Comparison of ENCODE assay signal across 8 mouse cellular contexts in genomic region chrX:99358051-99358617, GRCm38 (mm10).
A peak's percentile ranks its signal among the peaks of the same experiment; 100 is the strongest.
DNase-seq lines count a peak whose midpoint lies in the region; ATAC-seq lines count a peak whose summit lies in the region.
"Had no signal": no experiment of that assay in that cellular context is flagged by ENCODE, and none has a peak within 500 bp of the region (broad histone marks: within the 10 kb centered on the region; RNA-seq: fewer than 3 reads in every experiment).

No protein-coding gene starts in this region.

- H3K27ac ChIP-seq in forebrain, embryonic 12.5 days, result no peak overlapping the region
- no peak overlapping the region for H3K27ac ChIP-seq in limb, embryonic 11.5 days (replicated peaks; ENCODE audit: low read depth, low read length)
- H3K27ac ChIP-seq: liver, embryonic 15.5 days had no signal

- no peaks in the 10 kb centered on the region for H3K36me3 ChIP-seq in forebrain, embryonic 12.5 days (replicated peaks)
- H3K36me3 ChIP-seq in limb, embryonic 11.5 days (ENCODE audit: control insufficient read depth, insufficient read depth, low read length), result no peaks in the 10 kb centered on the region
- H3K36me3 ChIP-seq: liver, embryonic 15.5 days had no signal

- peak; percentile 68 for ATAC-seq in forebrain, embryonic 12.5 days (ENCODE audit: low FRiP score)
- no peak for ATAC-seq in limb, embryonic 11.5 days (ENCODE audit: insufficient number of reproducible peaks, low FRiP score, low TSS enrichment, low read depth)

- peaks cover 81% of the 10 kb centered on the region for H3K27me3 ChIP-seq in forebrain, embryonic 12.5 days
- H3K27me3 ChIP-seq in limb, embryonic 11.5 days (ENCODE audit: control insufficient read depth, insufficient read depth, low read length), result peaks cover 28% of the 10 kb centered on the region

- DNase-seq in testis, postnatal 10 days (ENCODE audit: low spot score), result peak; percentile 34
- DNase-seq in testis, postnatal 14 days (ENCODE audit: low spot score), result no peak
- peak; percentile 21 for DNase-seq in limb, embryonic 11.5 days (ENCODE audit: low spot score)
- DNase-seq in adrenal gland, postnatal 36 days, result no peak
- no peak for DNase-seq in left cerebral cortex, adult 9 months (ENCODE audit: low spot score in 2 of 2)
- no peak for DNase-seq in right cerebral cortex, postnatal 4 days

- H3K4me3 ChIP-seq in forebrain, embryonic 12.5 days (replicated peaks), result no peak overlapping the region
- no peak overlapping the region for H3K4me3 ChIP-seq in limb, embryonic 11.5 days (ENCODE audit: low read depth, low read length)
- H3K4me3 ChIP-seq: liver, embryonic 15.5 days had no signal

- no peak overlapping the region for H3K4me2 ChIP-seq in forebrain, embryonic 12.5 days
- H3K4me2 ChIP-seq in limb, embryonic 11.5 days (ENCODE audit: low read depth, severe bottlenecking), result no peak overlapping the region
- H3K4me2 ChIP-seq: liver, embryonic 15.5 days had no signal

- 30% methylated on average over 12 of the region's 13 CpGs for WGBS in forebrain, embryonic 12.5 days
- WGBS in limb, embryonic 11.5 days, result 36% methylated on average over 13 of the region's 13 CpGs

- H3K9ac ChIP-seq in forebrain, embryonic 12.5 days, result no peak overlapping the region
- no peak overlapping the region for H3K9ac ChIP-seq in limb, embryonic 11.5 days (ENCODE audit: low read length)
- H3K9ac ChIP-seq: liver, embryonic 15.5 days had no signal

- no peaks in the 10 kb centered on the region for H3K9me3 ChIP-seq in forebrain, embryonic 12.5 days
- H3K9me3 ChIP-seq in limb, embryonic 11.5 days (ENCODE audit: control insufficient read depth, low read length), result no peaks in the 10 kb centered on the region
- H3K9me3 ChIP-seq: liver, embryonic 15.5 days had no signal

- H3K4me1 ChIP-seq in forebrain, embryonic 12.5 days, result peaks cover 19% of the 10 kb centered on the region
- no peaks in the 10 kb centered on the region for H3K4me1 ChIP-seq in limb, embryonic 11.5 days (ENCODE audit: control insufficient read depth, insufficient read depth, low read length)
- H3K4me1 ChIP-seq: liver, embryonic 15.5 days had no signal

Comparison
In these comparisons a context has a peak if more than half of its experiments do, and no peak if none do; other contexts are left out.
1. DNase-seq: peak in testis, postnatal 10 days (single experiment) and limb, embryonic 11.5 days (single experiment); none in testis, postnatal 14 days (single experiment), adrenal gland, postnatal 36 days (0 of 2), left cerebral cortex, adult 9 months (0 of 2) and right cerebral cortex, postnatal 4 days (single experiment).